Mouse (Mus musculus): Measurements from ENCODE around the gene Kcns1. TPM values are rescaled to one million over a fixed set of nuclear protein-coding genes. Genes with fewer than 3 reads are reported as not detected.

Gene Kcns1
- polyA plus RNA-seq, 1 experiment, result 2.3 TPM

GRCm38 (mm10) chr2:164170326-164170725, 587 bp downstream of the Kcns1 start:
- 0 out of 2 replicates have a peak, but pooled peaks cover 4% of the 10 kb centered on the region for H3K4me1 ChIP-seq (ENCODE audit: control insufficient read depth, insufficient read depth, low read length)
- no peak overlapping the region for H3K4me3 ChIP-seq (replicated peaks; ENCODE audit: insufficient read depth, low read depth, low read length)
- no peak overlapping the region for H3K27ac ChIP-seq (ENCODE audit: insufficient read depth, low read length)
- TF ChIP-seq POLR2A (IDR thresholded peaks at IDR 0.05; ENCODE audit: borderline replicate concordance, insufficient read depth, low read length) (no peak), CTCF (IDR thresholded peaks at IDR 0.05; ENCODE audit: borderline replicate concordance, insufficient read depth, low read depth, low read length) (no peak)
- WGBS, result 33% methylated on average over 11 of the region's 11 CpGs
- no peak for DNase-seq
- peaks cover 3% of the 10 kb centered on the region; the same call in 1 of the 2 replicates for H3K27me3 ChIP-seq (ENCODE audit: control insufficient read depth, insufficient read depth, low read length)

GRCm38 (mm10) chr2:164168571-164168946, 2.4 kb downstream of the Kcns1 start:
- H3K27me3 ChIP-seq (ENCODE audit: control insufficient read depth, insufficient read depth, low read length), result peaks cover 3% of the 10 kb centered on the region; the same call in 1 of the 2 replicates
- no peak overlapping the region for H3K4me3 ChIP-seq (replicated peaks; ENCODE audit: insufficient read depth, low read depth, low read length)
- 12% methylated on average over 42 of the region's 42 CpGs for WGBS
- no peaks in the 10 kb centered on the region for H3K4me1 ChIP-seq (ENCODE audit: control insufficient read depth, insufficient read depth, low read length)
- no peak overlapping the region for H3K27ac ChIP-seq (ENCODE audit: insufficient read depth, low read length)
- no peak for DNase-seq
- no peak for TF ChIP-seq CTCF (IDR thresholded peaks at IDR 0.05; ENCODE audit: borderline replicate concordance, insufficient read depth, low read depth, low read length)
- no peak for TF ChIP-seq POLR2A (IDR thresholded peaks at IDR 0.05; ENCODE audit: borderline replicate concordance, insufficient read depth, low read length)

- H3K27ac ChIP-seq (ENCODE audit: insufficient read depth, low read length), result no peak overlapping the region
- H3K4me3 ChIP-seq (replicated peaks; ENCODE audit: insufficient read depth, low read depth, low read length), result no peak overlapping the region
- 14% methylated on average over 90 of the region's 90 CpGs for WGBS
- TF ChIP-seq CTCF (IDR thresholded peaks at IDR 0.05; ENCODE audit: borderline replicate concordance, insufficient read depth, low read depth, low read length), result no peak
- TF ChIP-seq POLR2A (IDR thresholded peaks at IDR 0.05; ENCODE audit: borderline replicate concordance, insufficient read depth, low read length), result no peak
- no peaks in the 10 kb centered on the region for H3K4me1 ChIP-seq (ENCODE audit: control insufficient read depth, insufficient read depth, low read length)
- H3K27me3 ChIP-seq (ENCODE audit: control insufficient read depth, insufficient read depth, low read length), result peaks cover 3% of the 10 kb centered on the region; the same call in 1 of the 2 replicates
- no peak for DNase-seq
Observed at GRCm38 (mm10) chr2:164167752-164168570, 3.0 kb downstream of the Kcns1 start.

GRCm38 (mm10) chr2:164164941-164165340, 6.0 kb downstream of the Kcns1 start:
- H3K27ac ChIP-seq (ENCODE audit: insufficient read depth, low read length), result no peak overlapping the region
- TF ChIP-seq CTCF (IDR thresholded peaks at IDR 0.05; ENCODE audit: borderline replicate concordance, insufficient read depth, low read depth, low read length), result no peak
- TF ChIP-seq POLR2A (IDR thresholded peaks at IDR 0.05; ENCODE audit: borderline replicate concordance, insufficient read depth, low read length), result no peak
- H3K4me3 ChIP-seq (replicated peaks; ENCODE audit: insufficient read depth, low read depth, low read length), result no peak overlapping the region
- no peak for DNase-seq
- H3K27me3 ChIP-seq (ENCODE audit: control insufficient read depth, insufficient read depth, low read length), result peaks cover 3% of the 10 kb centered on the region; the same call in 1 of the 2 replicates
- WGBS, result 94% methylated on average over 5 of the region's 5 CpGs
- no peaks in the 10 kb centered on the region for H3K4me1 ChIP-seq (ENCODE audit: control insufficient read depth, insufficient read depth, low read length)

- TF ChIP-seq CTCF (IDR thresholded peaks at IDR 0.05; ENCODE audit: borderline replicate concordance, insufficient read depth, low read depth, low read length) (no peak), POLR2A (IDR thresholded peaks at IDR 0.05; ENCODE audit: borderline replicate concordance, insufficient read depth, low read length) (no peak)
- no peak for DNase-seq
- Histone ChIP-seq H3K27ac (ENCODE audit: insufficient read depth, low read length) (no peak overlapping the region), H3K4me3 (replicated peaks; ENCODE audit: insufficient read depth, low read depth, low read length) (no peak overlapping the region), H3K27me3 (ENCODE audit: control insufficient read depth, insufficient read depth, low read length) (no peaks in the 10 kb centered on the region), H3K4me1 (ENCODE audit: control insufficient read depth, insufficient read depth, low read length) (no peaks in the 10 kb centered on the region)
- 89% methylated on average over 11 of the region's 11 CpGs for WGBS
Observed at GRCm38 (mm10) chr2:164161515-164162055, 9.3 kb downstream of the Kcns1 start.

GRCm38 (mm10) chr2:164158838-164159237, 12.1 kb downstream of the Kcns1 start:
- TF ChIP-seq CTCF (IDR thresholded peaks at IDR 0.05; ENCODE audit: borderline replicate concordance, insufficient read depth, low read depth, low read length), result no peak
- TF ChIP-seq POLR2A (IDR thresholded peaks at IDR 0.05; ENCODE audit: borderline replicate concordance, insufficient read depth, low read length), result no peak
- Histone ChIP-seq H3K27me3 (ENCODE audit: control insufficient read depth, insufficient read depth, low read length) (no peaks in the 10 kb centered on the region), H3K4me3 (replicated peaks; ENCODE audit: insufficient read depth, low read depth, low read length) (no peak overlapping the region), H3K4me1 (ENCODE audit: control insufficient read depth, insufficient read depth, low read length) (no peaks in the 10 kb centered on the region; the same call in 1 of the 2 replicates), H3K27ac (ENCODE audit: insufficient read depth, low read length) (no peak overlapping the region)
- peak in 1 of 2 experiments; percentile 16 for DNase-seq
- 59% methylated on average over 2 of the region's 2 CpGs for WGBS

- WGBS, result 64% methylated on average over 7 of the region's 7 CpGs
- Histone ChIP-seq H3K27me3 (ENCODE audit: control insufficient read depth, insufficient read depth, low read length) (no peaks in the 10 kb centered on the region), H3K27ac (ENCODE audit: insufficient read depth, low read length) (no peak overlapping the region), H3K4me1 (ENCODE audit: control insufficient read depth, insufficient read depth, low read length) (peaks cover 8% of the 10 kb centered on the region; the same call in 1 of the 2 replicates), H3K4me3 (replicated peaks; ENCODE audit: insufficient read depth, low read depth, low read length) (no peak overlapping the region)
- DNase-seq, result no peak
- TF ChIP-seq POLR2A (IDR thresholded peaks at IDR 0.05; ENCODE audit: borderline replicate concordance, insufficient read depth, low read length), result no peak
- no peak for TF ChIP-seq CTCF (IDR thresholded peaks at IDR 0.05; ENCODE audit: borderline replicate concordance, insufficient read depth, low read depth, low read length)
Observed at GRCm38 (mm10) chr2:164156158-164156557, 14.8 kb downstream of the Kcns1 start.
